Mouse (Mus musculus) hindbrain, postnatal 0 days (tissue): ENCODE measurements around the gene Tmem151b. TPM values are rescaled to one million over a fixed set of nuclear protein-coding genes. Genes with fewer than 3 reads are reported as not detected.

Experiments
- ATAC-seq: fragments of 200-750 bp; cut with Nextera tagmentation; 2 replicates; pipeline ENCODE4 v1.8.0; 2017; ENCODE audit warnings: mild to moderate bottlenecking, moderate TSS enrichment, moderate library complexity
- DNase-seq: peaks from one replicate; pipeline ENCODE4 v3.0.0-alpha.2; 2015; ENCODE audit warnings: low spot score
- H3K27ac ChIP-seq: fragments of 300-500 bp; sonication (generic); 2 replicates; pipeline ENCODE4 v1.5.1; 2014; ENCODE audit warnings: mild to moderate bottlenecking
- H3K27me3 ChIP-seq: fragments of 300-500 bp; sonication (generic); 2 replicates; pipeline ENCODE4 v1.6.1; 2014; ENCODE audit warnings: low read length, mixed read lengths; ENCODE audit not compliant: insufficient read depth
- H3K36me3 ChIP-seq: fragments of 300-500 bp; sonication (generic); 2 replicates; pipeline ENCODE4 v1.6.1; 2014; ENCODE audit warnings: low read length, mixed read lengths; ENCODE audit not compliant: insufficient read depth
- H3K4me1 ChIP-seq: fragments of 300-500 bp; sonication (generic); 2 replicates; pipeline ENCODE4 v1.6.1; 2014; ENCODE audit warnings: antibody characterized with exemption, low read length, mixed read lengths; ENCODE audit not compliant: insufficient read depth
- H3K4me2 ChIP-seq: fragments of 300-500 bp; sonication (generic); 2 replicates; pipeline ENCODE4 v1.6.1; 2014; ENCODE audit warnings: low read depth, mild to moderate bottlenecking, low read length, moderate library complexity, mixed read lengths
- H3K4me3 ChIP-seq: fragments of 300-500 bp; sonication (generic); 2 replicates; pipeline ENCODE4 v1.5.1; 2014; ENCODE audit warnings: low read length
- H3K9ac ChIP-seq: fragments of 300-500 bp; sonication (generic); replicated peaks from 2 replicates; pipeline ENCODE4 v1.6.1; 2014; ENCODE audit warnings: mild to moderate bottlenecking, low read length, moderate library complexity, mixed read lengths
- H3K9me3 ChIP-seq: fragments of 300-500 bp; sonication (generic); 2 replicates; pipeline ENCODE4 v1.6.1; 2016; ENCODE audit warnings: low read length, mixed read lengths
- CTCF ChIP-seq: IDR thresholded peaks from 2 replicates; pipeline ENCODE4 v1.5.1; 2016; ENCODE audit warnings: antibody characterized with exemption, control low read depth, low read depth
- whole genome bisulfite sequencing: fragments of 180-500 bp; shearing (Covaris S2); extraction: QIAGEN DNeasy Blood & Tissue Kit; methylation state at CpG from one replicate; pipeline ENCODE4 v1.1.7; 2014; 5-methylcytosine and 5-hydroxymethylcytosine counted together
- polyA plus RNA-seq: library from polyadenylated mRNA; unstranded; fragments of >200 nt; fragmentation: Nextera tagmentation; extraction: Ambion mirVana; gene quantifications from 2 replicates; pipeline ENCODE4 v1.2.1, GENCODE M21; 2015
- total RNA-seq: library from RNA; depleted of rRNA; stranded (reverse); fragments of >200 nt; gene quantifications from 2 replicates; pipeline ENCODE4 v1.2.3, GENCODE M21; 2014; rRNA removed

Gene Tmem151b
- total RNA-seq (107 and 114 TPM in 2 replicates), polyA plus RNA-seq (29.5 and 29.8 TPM in 2 replicates)

DNA sequence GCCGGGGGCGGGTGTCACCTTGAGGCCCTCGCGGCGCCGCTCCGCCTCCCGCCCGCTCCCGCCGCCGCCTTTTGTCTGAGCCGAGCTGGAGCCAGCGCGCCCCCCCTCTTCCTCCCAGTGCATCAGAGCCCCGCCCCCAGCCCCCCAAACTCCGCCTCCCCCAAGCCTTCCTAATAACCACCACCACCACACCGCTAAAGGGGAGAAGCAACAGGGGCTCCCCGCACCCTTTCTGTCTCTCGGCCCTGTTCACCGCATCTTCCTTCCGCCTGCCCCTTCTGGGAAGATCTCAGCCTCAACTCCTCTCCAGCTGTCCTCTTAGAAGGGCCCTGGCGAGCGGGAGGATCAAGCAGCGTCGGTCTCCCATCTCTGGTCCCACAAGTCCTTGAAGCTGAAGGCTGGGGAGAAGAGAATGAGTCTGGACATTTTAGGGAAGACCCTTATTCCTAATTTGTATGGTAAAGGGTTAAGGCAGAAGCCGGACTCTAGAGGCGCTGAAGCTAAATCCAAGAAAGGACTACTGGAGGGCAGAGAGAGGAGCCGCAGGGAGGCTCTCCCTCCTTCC is at the start of gene Tmem151b:
Gene Tmem151b, minus strand, starts transcription at position 61 of the 565 bp plus-strand sequence.
- 1% methylated on average over 16 of the region's 29 CpGs for WGBS
- peak; percentile 55 for ATAC-seq
- DNase-seq = peak; percentile 82
- peaks cover 7% of the 10 kb centered on the region; the same call in 1 of the 2 replicates for H3K27me3 ChIP-seq
- no peaks in the 10 kb centered on the region; the same call in 1 of the 2 replicates for H3K4me1 ChIP-seq
- peak; percentile 31 for TF ChIP-seq CTCF
- H3K36me3 ChIP-seq = 0 out of 2 replicates have a peak, but pooled peaks cover 2% of the 10 kb centered on the region
- H3K9ac ChIP-seq = peak within 1 kb of the TSS; percentile 99
- peak within 1 kb of the TSS; percentile 82 for H3K4me3 ChIP-seq
- H3K27ac ChIP-seq = peak within 1 kb of the TSS; percentile 97
- no peaks in the 10 kb centered on the region for H3K9me3 ChIP-seq
- peak within 1 kb of the TSS; percentile 72 for H3K4me2 ChIP-seq

DNA sequence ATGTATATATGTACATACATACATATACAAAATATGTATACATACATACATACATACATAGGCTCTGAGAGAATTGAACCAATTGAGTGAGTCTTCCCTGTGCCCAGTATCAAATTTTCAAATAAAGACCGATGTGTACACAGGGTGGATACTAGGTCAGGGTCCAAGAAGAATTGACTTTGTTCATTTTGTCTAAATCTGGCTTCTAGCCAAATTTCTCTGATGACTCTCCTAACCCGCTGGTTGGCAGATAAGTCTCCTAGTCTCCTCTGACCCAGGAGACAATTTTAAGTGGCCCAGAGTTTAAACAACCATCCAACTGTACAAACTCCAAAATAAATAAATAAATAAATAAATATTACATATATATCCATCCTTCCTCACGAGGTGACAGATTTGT is 49.4 kb upstream of the Tmem151b start:
- Histone ChIP-seq H3K9ac (peak overlapping the region; percentile 35; the same call in 1 of the 2 replicates), H3K9me3 (no peaks in the 10 kb centered on the region), H3K4me3 (peak overlapping the region; percentile 30; the same call in 1 of the 2 replicates), H3K27me3 (no peaks in the 10 kb centered on the region), H3K27ac (peak overlapping the region; percentile 22; the same call in 1 of the 2 replicates), H3K4me1 (peaks cover 23% of the 10 kb centered on the region), H3K36me3 (no peaks in the 10 kb centered on the region), H3K4me2 (peak overlapping the region; percentile 64)
- DNase-seq = no peak
- no peak for ATAC-seq
- TF ChIP-seq CTCF = no peak
- 31% methylated on average over 3 of the region's 3 CpGs for WGBS

- peaks cover 23% of the 10 kb centered on the region for H3K4me1 ChIP-seq
- WGBS = 88% methylated on average over 2 of the region's 2 CpGs
- no peak for DNase-seq
Observed at GRCm38 (mm10) chr17:45598376-45598775, 48.9 kb upstream of the Tmem151b start.

GRCm38 (mm10) chr17:45597787-45598186 is 48.3 kb upstream of the Tmem151b start:
- peak overlapping the region; percentile 43; the same call in 1 of the 2 replicates for H3K27ac ChIP-seq
- DNase-seq (peak; percentile 77), ATAC-seq (no peak)
- H3K4me2 ChIP-seq = no peak overlapping the region
- no peak overlapping the region for H3K9ac ChIP-seq
- no peak for TF ChIP-seq CTCF
- H3K9me3 ChIP-seq = no peaks in the 10 kb centered on the region
- no peaks in the 10 kb centered on the region for H3K36me3 ChIP-seq
- no peaks in the 10 kb centered on the region for H3K27me3 ChIP-seq
- 29% methylated on average over 3 of the region's 3 CpGs for WGBS
- H3K4me1 ChIP-seq = peaks cover 26% of the 10 kb centered on the region
- no peak overlapping the region for H3K4me3 ChIP-seq

More at GRCm38 (mm10) chr17:45598376-45598775, 48.9 kb upstream of the Tmem151b start:
- no peaks in the 10 kb centered on the region for H3K27me3 ChIP-seq
- peak overlapping the region; percentile 43; the same call in 1 of the 2 replicates for H3K27ac ChIP-seq
- no peak overlapping the region for H3K4me2 ChIP-seq
- TF ChIP-seq CTCF = no peak
- H3K36me3 ChIP-seq = no peaks in the 10 kb centered on the region
- no peak overlapping the region for H3K4me3 ChIP-seq
- no peak overlapping the region for H3K9ac ChIP-seq
- no peaks in the 10 kb centered on the region for H3K9me3 ChIP-seq
- ATAC-seq = no peak

- Histone ChIP-seq H3K4me3 (no peak overlapping the region), H3K9ac (no peak overlapping the region), H3K4me2 (no peak overlapping the region), H3K27ac (peak overlapping the region; percentile 76), H3K36me3 (no peaks in the 10 kb centered on the region), H3K9me3 (no peaks in the 10 kb centered on the region), H3K27me3 (no peaks in the 10 kb centered on the region), H3K4me1 (peaks cover 35% of the 10 kb centered on the region)
- 18% methylated on average over 11 of the region's 11 CpGs for WGBS
- ATAC-seq (peak; percentile 64), DNase-seq (peak; percentile 77)
- TF ChIP-seq CTCF = peak; percentile 77
Observed at GRCm38 (mm10) chr17:45596631-45597396, 47.3 kb upstream of the Tmem151b start.

DNA sequence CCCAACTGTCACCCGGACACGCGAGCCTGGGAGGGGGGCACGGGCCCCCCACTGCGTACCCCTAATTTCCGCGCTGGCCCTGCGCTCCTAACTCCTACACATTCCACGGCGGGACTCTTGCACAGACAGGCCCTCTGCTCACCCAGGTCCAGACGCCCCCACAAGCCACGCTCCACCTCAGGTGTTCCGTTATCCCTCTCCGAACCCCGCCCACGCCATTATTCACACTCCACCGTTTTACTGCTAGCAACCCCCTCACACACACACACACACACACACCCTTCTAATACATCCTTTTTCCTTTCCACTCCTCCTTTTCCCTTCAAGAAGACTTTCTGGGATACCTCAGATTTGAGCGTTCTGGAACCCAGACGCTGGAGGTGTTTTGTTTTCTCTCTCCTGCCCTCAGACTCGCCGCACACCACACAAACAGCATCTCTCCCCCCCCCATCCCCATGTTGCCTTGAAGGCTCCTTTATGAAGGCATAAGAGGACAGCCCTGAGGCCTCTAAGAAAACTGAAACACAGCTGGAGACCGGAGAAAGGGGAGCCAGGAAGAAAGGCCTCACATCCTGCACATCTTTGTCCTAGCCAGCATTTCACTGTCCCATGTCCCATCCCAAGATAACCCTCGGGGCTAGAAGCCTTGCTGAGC is 46.4 kb upstream of the Tmem151b start:
- peak overlapping the region; percentile 60 for H3K9ac ChIP-seq
- TF ChIP-seq CTCF = no peak
- H3K27me3 ChIP-seq = no peaks in the 10 kb centered on the region
- ATAC-seq (no peak; the same call in 1 of the 2 replicates), DNase-seq (no peak)
- H3K27ac ChIP-seq = peak overlapping the region; percentile 76
- H3K9me3 ChIP-seq = no peaks in the 10 kb centered on the region
- H3K36me3 ChIP-seq = no peaks in the 10 kb centered on the region
- H3K4me2 ChIP-seq = peak overlapping the region; percentile 97
- 6% methylated on average over 23 of the region's 23 CpGs for WGBS
- H3K4me3 ChIP-seq = peak overlapping the region; percentile 52
- H3K4me1 ChIP-seq = peaks cover 36% of the 10 kb centered on the region
